Mouse (Mus musculus) v-Abl transformed pro-B cells (cell line): ENCODE data around the gene Gpam.

Experiments used
- in situ Hi-C, 2 experiments: fragments of 400-800 bp; cut with MboI; formaldehyde crosslinking; loops; one replicate each; pipeline ENCODE4 v1.15.1; 2025; ENCODE audit not compliant: unreplicated experiment in 2 of 2

Gene Gpam

GRCm38 (mm10) chr19:55143391-55144300, 16.6 kb upstream of the Gpam start:
- in situ Hi-C loops = no loop called here

- in situ Hi-C loops = loop anchor here (5.0 kb wide), 2 partner anchors 42 to 53 kb away; no protein-coding TSS in a partner anchor
Observed at GRCm38 (mm10) chr19:55139301-55139700, 12.3 kb upstream of the Gpam start.

GRCm38 (mm10) chr19:55138506-55138905, 11.5 kb upstream of the Gpam start:
- in situ Hi-C loops = loop anchor here (5.0 kb wide), 2 partner anchors 41 to 54 kb away; no protein-coding TSS in a partner anchor

- in situ Hi-C loops = loop anchor here (5.0 kb wide), 2 partner anchors 41 to 54 kb away; no protein-coding TSS in a partner anchor
Observed at GRCm38 (mm10) chr19:55137884-55138283, 10.8 kb upstream of the Gpam start.

- in situ Hi-C loops = loop anchor here (5.0 kb wide), 2 partner anchors 40 to 55 kb away; no protein-coding TSS in a partner anchor
Observed at GRCm38 (mm10) chr19:55136693-55137427, 9.8 kb upstream of the Gpam start.

- in situ Hi-C loops = loop anchor here (5.0 kb wide), 2 partner anchors 39 to 56 kb away; no protein-coding TSS in a partner anchor
Observed at GRCm38 (mm10) chr19:55135918-55136317, 8.9 kb upstream of the Gpam start.

- in situ Hi-C loops = no loop called here
Observed at GRCm38 (mm10) chr19:55134521-55134920, 7.5 kb upstream of the Gpam start.

GRCm38 (mm10) chr19:55132476-55132875, 5.4 kb upstream of the Gpam start:
- in situ Hi-C loops = no loop called here

- in situ Hi-C loops = no loop called here
Observed at GRCm38 (mm10) chr19:55131747-55132146, 4.7 kb upstream of the Gpam start.

GRCm38 (mm10) chr19:55128469-55128868, 1.4 kb upstream of the Gpam start:
- in situ Hi-C loops = loop anchor here in 1 of 2 experiments (10.0 kb wide), 1 partner anchor 1996 kb away; no protein-coding TSS in a partner anchor

GRCm38 (mm10) chr19:55125456-55125855, 1.6 kb downstream of the Gpam start:
- in situ Hi-C loops = loop anchor here in 1 of 2 experiments (10.0 kb wide), 1 partner anchor 1999 kb away; no protein-coding TSS in a partner anchor

- in situ Hi-C loops = loop anchor here in 1 of 2 experiments (10.0 to 25.0 kb wide), 2 partner anchors 414 to 2002 kb away; no protein-coding TSS in a partner anchor
Observed at GRCm38 (mm10) chr19:55123001-55123536, 4.0 kb downstream of the Gpam start.

GRCm38 (mm10) chr19:55122351-55122980, 4.6 kb downstream of the Gpam start:
- in situ Hi-C loops = loop anchor here in 1 of 2 experiments (10.0 to 25.0 kb wide), 2 partner anchors 415 to 2002 kb away; no protein-coding TSS in a partner anchor

- in situ Hi-C loops = loop anchor here in 1 of 2 experiments (10.0 to 25.0 kb wide), 2 partner anchors 415 to 2003 kb away; no protein-coding TSS in a partner anchor
Observed at GRCm38 (mm10) chr19:55121836-55122235, 5.2 kb downstream of the Gpam start.

- in situ Hi-C loops = loop anchor here in 1 of 2 experiments (10.0 to 25.0 kb wide), 2 partner anchors 417 to 2004 kb away; no protein-coding TSS in a partner anchor
Observed at GRCm38 (mm10) chr19:55120518-55121244, 6.4 kb downstream of the Gpam start.

- in situ Hi-C loops = loop anchor here in 1 of 2 experiments (25.0 kb wide), 1 partner anchor 418 kb away; no protein-coding TSS in a partner anchor
Observed at GRCm38 (mm10) chr19:55119541-55119940, 7.5 kb downstream of the Gpam start.

GRCm38 (mm10) chr19:55117991-55118390, 9.0 kb downstream of the Gpam start:
- in situ Hi-C loops = loop anchor here in 1 of 2 experiments (25.0 kb wide), 1 partner anchor 419 kb away; no protein-coding TSS in a partner anchor

- in situ Hi-C loops = loop anchor here in 1 of 2 experiments (25.0 kb wide), 1 partner anchor 420 kb away; no protein-coding TSS in a partner anchor
Observed at GRCm38 (mm10) chr19:55117059-55117815, 9.8 kb downstream of the Gpam start.
